Mouse (Mus musculus) erythroblast, embryonic 14.5 days (primary cell): ENCODE measurements around the gene Jag2.

Experiments
- GATA1 ChIP-seq: IDR thresholded peaks from 2 replicates; pipeline ENCODE4 v1.6.1; 2012; ENCODE audit warnings: low read length, inconsistent platforms, mixed read lengths
- TAL1 ChIP-seq: IDR thresholded peaks from 3 replicates; pipeline ENCODE4 v1.6.1; 2012; ENCODE audit warnings: low read length, inconsistent platforms, mixed read lengths

DNA sequence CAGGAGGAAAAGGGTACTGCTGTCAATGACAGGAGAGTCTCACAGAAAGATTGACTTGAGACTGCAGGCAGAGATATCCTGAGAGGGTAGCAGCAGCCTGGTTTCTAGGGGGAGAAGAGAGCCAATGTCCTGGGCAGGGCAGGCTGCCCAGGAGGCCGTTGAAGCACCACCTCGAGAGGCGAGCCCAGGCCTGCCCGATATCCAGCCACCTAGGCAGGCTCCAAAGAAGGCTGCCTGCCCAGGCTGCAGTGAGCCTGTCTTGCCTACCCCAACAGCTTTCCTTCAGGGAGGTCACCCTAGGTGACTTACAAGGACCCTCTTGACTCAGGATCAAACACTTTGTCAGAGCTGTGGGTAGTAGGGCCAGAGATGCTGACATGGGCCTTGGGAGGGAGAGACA, 10.7 kb upstream of the Jag2 start:
- TF ChIP-seq TAL1 (no peak), GATA1 (no peak)
